ENCODE assay signal across 1 mouse cellular context in genomic region chr15:85778891-85779290, GRCm38 (mm10). TPM values are rescaled to one million over a fixed set of nuclear protein-coding genes. Genes with fewer than 3 reads are reported as not detected.
"Had no signal": no experiment of that assay in that cellular context is flagged by ENCODE, and none has a peak within 500 bp of the region (broad histone marks: within the 10 kb centered on the region; RNA-seq: fewer than 3 reads in every experiment).

No protein-coding gene starts in this region.

RNA-seq across cellular contexts. Expression of gene Pkdrej, which starts 42.6 kb away (rescaled TPM):
- total RNA-seq: neutrophil, adult 5-6 weeks had no signal

RNA-seq across cellular contexts. Expression of gene Ppara, which starts 44.1 kb away (rescaled TPM):
- total RNA-seq: neutrophil, adult 5-6 weeks had no signal
